Mouse (Mus musculus): Measurements from ENCODE around the gene Tmem131l. TPM values are rescaled to one million over a fixed set of nuclear protein-coding genes. Genes with fewer than 3 reads are reported as not detected.
"Not testable (repeated sequence)": the region's sequence is repeated elsewhere in the genome, so short reads cannot be mapped to it uniquely, and the experiment has no call there.

Tmem131l gene
- polyA plus RNA-seq, 1 experiment: 8.4 TPM

- Histone ChIP-seq H3K4me3 (ENCODE audit: insufficient read depth, low read depth, low read length) (no peak overlapping the region), H3K4me1 (ENCODE audit: control insufficient read depth, insufficient read depth, insufficient read length, low read length) (no peaks in the 10 kb centered on the region), H3K27ac (replicated peaks; ENCODE audit: low read depth, low read length) (no peak overlapping the region)
Measured at GRCm38 (mm10) chr3:83904176-83904958, 135.6 kb downstream of the Tmem131l start.

- Histone ChIP-seq H3K4me3 (ENCODE audit: insufficient read depth, low read depth, low read length) (no peak overlapping the region), H3K27ac (replicated peaks; ENCODE audit: low read depth, low read length) (no peak overlapping the region), H3K4me1 (ENCODE audit: control insufficient read depth, insufficient read depth, insufficient read length, low read length) (no peaks in the 10 kb centered on the region)
Measured at GRCm38 (mm10) chr3:83902943-83903342, 137.0 kb downstream of the Tmem131l start.

GRCm38 (mm10) chr3:83902459-83902858 is 137.5 kb downstream of the Tmem131l start:
- Histone ChIP-seq H3K4me3 (ENCODE audit: insufficient read depth, low read depth, low read length) (no peak overlapping the region), H3K4me1 (ENCODE audit: control insufficient read depth, insufficient read depth, insufficient read length, low read length) (no peaks in the 10 kb centered on the region), H3K27ac (replicated peaks; ENCODE audit: low read depth, low read length) (no peak overlapping the region)

- no peak overlapping the region for H3K4me3 ChIP-seq (ENCODE audit: insufficient read depth, low read depth, low read length)
- no peaks in the 10 kb centered on the region for H3K4me1 ChIP-seq (ENCODE audit: control insufficient read depth, insufficient read depth, insufficient read length, low read length)
- H3K27ac ChIP-seq (replicated peaks; ENCODE audit: low read depth, low read length): no peak overlapping the region
Measured at GRCm38 (mm10) chr3:83900756-83901373, 139.1 kb downstream of the Tmem131l start.

GRCm38 (mm10) chr3:83899556-83899955 is 140.4 kb downstream of the Tmem131l start:
- H3K4me1 ChIP-seq (ENCODE audit: control insufficient read depth, insufficient read depth, insufficient read length, low read length): no peaks in the 10 kb centered on the region
- no peak overlapping the region for H3K4me3 ChIP-seq (ENCODE audit: insufficient read depth, low read depth, low read length)
- H3K27ac ChIP-seq (replicated peaks; ENCODE audit: low read depth, low read length): no peak overlapping the region

- Histone ChIP-seq H3K4me1 (ENCODE audit: control insufficient read depth, insufficient read depth, insufficient read length, low read length) (no peaks in the 10 kb centered on the region), H3K4me3 (ENCODE audit: insufficient read depth, low read depth, low read length) (no peak overlapping the region), H3K27ac (replicated peaks; ENCODE audit: low read depth, low read length) (no peak overlapping the region)
Measured at GRCm38 (mm10) chr3:83898246-83898645, 141.7 kb downstream of the Tmem131l start.

- Histone ChIP-seq H3K4me1 (ENCODE audit: control insufficient read depth, insufficient read depth, insufficient read length, low read length) (no peaks in the 10 kb centered on the region), H3K4me3 (ENCODE audit: insufficient read depth, low read depth, low read length) (no peak overlapping the region), H3K27ac (replicated peaks; ENCODE audit: low read depth, low read length) (no peak overlapping the region)
Measured at GRCm38 (mm10) chr3:83895811-83896210, 144.2 kb downstream of the Tmem131l start.

- no peak overlapping the region for H3K4me3 ChIP-seq (ENCODE audit: insufficient read depth, low read depth, low read length)
- no peak overlapping the region for H3K27ac ChIP-seq (replicated peaks; ENCODE audit: low read depth, low read length)
- H3K4me1 ChIP-seq (ENCODE audit: control insufficient read depth, insufficient read depth, insufficient read length, low read length): no peaks in the 10 kb centered on the region
Measured at GRCm38 (mm10) chr3:83895111-83895510, 144.9 kb downstream of the Tmem131l start.

GRCm38 (mm10) chr3:83885163-83885562 is 154.8 kb downstream of the Tmem131l start:
- no peaks in the 10 kb centered on the region for H3K4me1 ChIP-seq (ENCODE audit: control insufficient read depth, insufficient read depth, insufficient read length, low read length)
- no peak overlapping the region for H3K4me3 ChIP-seq (ENCODE audit: insufficient read depth, low read depth, low read length)
- no peak overlapping the region for H3K27ac ChIP-seq (replicated peaks; ENCODE audit: low read depth, low read length)

- H3K27ac ChIP-seq (replicated peaks; ENCODE audit: low read depth, low read length); H3K4me3 ChIP-seq (ENCODE audit: insufficient read depth, low read depth, low read length); H3K4me1 ChIP-seq (ENCODE audit: control insufficient read depth, insufficient read depth, insufficient read length, low read length): not testable (repeated sequence)
Measured at GRCm38 (mm10) chr3:83879261-83880050, 160.5 kb downstream of the Tmem131l start.

GRCm38 (mm10) chr3:83878801-83879200 is 161.2 kb downstream of the Tmem131l start:
- no peak overlapping the region for H3K27ac ChIP-seq (replicated peaks; ENCODE audit: low read depth, low read length)
- H3K4me3 ChIP-seq (ENCODE audit: insufficient read depth, low read depth, low read length): no peak overlapping the region
- H3K4me1 ChIP-seq (ENCODE audit: control insufficient read depth, insufficient read depth, insufficient read length, low read length): no peaks in the 10 kb centered on the region

GRCm38 (mm10) chr3:83876299-83876698 is 163.7 kb downstream of the Tmem131l start:
- H3K27ac ChIP-seq (replicated peaks; ENCODE audit: low read depth, low read length): no peak overlapping the region
- no peak overlapping the region for H3K4me3 ChIP-seq (ENCODE audit: insufficient read depth, low read depth, low read length)
- H3K4me1 ChIP-seq (ENCODE audit: control insufficient read depth, insufficient read depth, insufficient read length, low read length): no peaks in the 10 kb centered on the region

- H3K4me3 ChIP-seq (ENCODE audit: insufficient read depth, low read depth, low read length); H3K4me1 ChIP-seq (ENCODE audit: control insufficient read depth, insufficient read depth, insufficient read length, low read length): not testable (repeated sequence)
Measured at GRCm38 (mm10) chr3:83875078-83875477, 164.9 kb downstream of the Tmem131l start.

GRCm38 (mm10) chr3:83872853-83873252 is 167.1 kb downstream of the Tmem131l start:
- not testable (repeated sequence) for H3K4me3 ChIP-seq (ENCODE audit: insufficient read depth, low read depth, low read length); H3K4me1 ChIP-seq (ENCODE audit: control insufficient read depth, insufficient read depth, insufficient read length, low read length); H3K27ac ChIP-seq (replicated peaks; ENCODE audit: low read depth, low read length)

More at GRCm38 (mm10) chr3:83875078-83875477, 164.9 kb downstream of the Tmem131l start:
- H3K27ac ChIP-seq (replicated peaks; ENCODE audit: low read depth, low read length): not testable (repeated sequence)

GRCm38 (mm10) chr3:83871962-83872361 is 168.0 kb downstream of the Tmem131l start:
- not testable (repeated sequence) for H3K27ac ChIP-seq (replicated peaks; ENCODE audit: low read depth, low read length); H3K4me1 ChIP-seq (ENCODE audit: control insufficient read depth, insufficient read depth, insufficient read length, low read length); H3K4me3 ChIP-seq (ENCODE audit: insufficient read depth, low read depth, low read length)
